ENCODE assay signal across 15 mouse cellular contexts in genomic region chr4:106295696-106296095, GRCm38 (mm10).
"Had no signal": no experiment of that assay in that cellular context is flagged by ENCODE, and none has a peak within 500 bp of the region (broad histone marks: within the 10 kb centered on the region; RNA-seq: fewer than 3 reads in every experiment).

No protein-coding gene starts in this region.

- H3K27me3 ChIP-seq: limb, embryonic 12.5 days; midbrain, embryonic 12.5 days; stomach, embryonic 15.5 days had no signal

- H3K4me1 ChIP-seq: midbrain, embryonic 12.5 days; stomach, embryonic 15.5 days had no signal

- H3K36me3 ChIP-seq: limb, embryonic 12.5 days; midbrain, embryonic 12.5 days; stomach, embryonic 15.5 days had no signal

- H3K4me3 ChIP-seq: layer of hippocampus, adult 2 months; limb, embryonic 12.5 days; midbrain, embryonic 12.5 days; stomach, embryonic 15.5 days had no signal

- H3K9me3 ChIP-seq: midbrain, embryonic 12.5 days; stomach, embryonic 15.5 days had no signal

- H3K27ac ChIP-seq: layer of hippocampus, adult 2 months; limb, embryonic 12.5 days; midbrain, embryonic 12.5 days; stomach, embryonic 15.5 days had no signal

- DNase-seq: kidney, adult 2 months; kidney, postnatal 10 days; kidney, postnatal 4 days; lung, adult 2 months; lung, postnatal 36 days; right cerebral cortex, postnatal 14 days; thymus, adult 2 months; thymus, postnatal 36 days had no signal

- H3K9ac ChIP-seq: limb, embryonic 12.5 days; liver, embryonic 14.5 days; midbrain, embryonic 12.5 days; stomach, embryonic 15.5 days had no signal

- ATAC-seq: lung, postnatal 0 days; midbrain, embryonic 16.5 days had no signal

- H3K4me2 ChIP-seq: limb, embryonic 12.5 days; midbrain, embryonic 12.5 days; stomach, embryonic 15.5 days had no signal
